ENCODE assay signal across 8 mouse cellular contexts in the genomic region with DNA sequence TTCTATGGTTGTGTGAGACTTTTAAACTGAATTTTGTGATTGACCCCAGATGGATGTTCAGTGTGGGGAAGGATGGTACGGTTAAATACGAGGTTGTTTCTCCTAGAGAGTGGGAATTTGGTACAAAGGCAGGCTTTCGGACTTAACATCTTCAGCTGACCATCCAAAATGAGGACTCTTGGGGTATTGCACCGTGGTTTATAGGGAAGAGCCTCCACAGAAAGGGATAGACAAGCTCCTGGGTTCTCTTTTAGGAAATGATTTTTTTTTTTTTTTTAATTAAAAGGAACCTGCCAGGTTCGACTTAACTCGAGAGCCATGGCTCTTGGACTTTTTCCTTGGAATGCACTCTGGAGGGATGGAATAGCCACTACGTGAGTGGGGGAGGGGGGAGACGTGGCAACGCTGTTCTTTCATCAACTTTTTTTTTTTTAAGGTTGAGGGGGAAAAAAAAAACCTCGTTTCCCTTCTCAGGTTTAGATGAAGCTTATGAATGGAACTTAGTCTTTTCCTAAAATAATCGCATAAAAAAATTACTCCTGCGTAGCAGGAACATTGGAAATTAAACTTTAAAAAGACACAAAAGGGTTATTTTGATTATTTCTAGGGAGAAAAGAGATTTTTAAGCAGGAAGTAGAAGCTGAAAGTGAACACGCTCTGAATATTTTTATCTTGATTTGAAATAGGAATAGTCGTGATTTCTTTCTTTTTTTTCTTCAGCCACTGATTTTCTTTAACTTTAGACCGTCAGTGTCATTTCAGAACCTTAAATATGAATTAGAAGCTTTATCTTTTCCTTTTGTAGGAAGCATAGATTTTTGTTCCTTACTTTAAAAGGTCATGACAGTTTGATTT. TPM values are rescaled to one million over a fixed set of nuclear protein-coding genes. Genes with fewer than 3 reads are reported as not detected.
DNase-seq lines count a peak whose midpoint lies in the region; ATAC-seq and TF ChIP-seq lines count a peak whose summit lies in the region.

No protein-coding gene starts in this region.

- no peaks in the 10 kb centered on the region for H3K27me3 ChIP-seq in hindbrain, embryonic 14.5 days (ENCODE audit: control insufficient read depth, insufficient read depth, low read length)
- no peaks in the 10 kb centered on the region for H3K27me3 ChIP-seq in liver, embryonic 14.5 days (ENCODE audit: control insufficient read depth, insufficient read depth, low read length)

- no peaks in the 10 kb centered on the region for H3K9me3 ChIP-seq in hindbrain, embryonic 14.5 days (ENCODE audit: control insufficient read depth, low read length)
- H3K9me3 ChIP-seq in liver, embryonic 14.5 days (ENCODE audit: control insufficient read depth, low read length): no peaks in the 10 kb centered on the region

- no peak; the same call in 1 of the 2 replicates for TF ChIP-seq CTCF in layer of hippocampus, adult 2 months (conservative IDR thresholded peaks at IDR 0.05)
- no peak for TF ChIP-seq CTCF in liver, embryonic 14.5 days (IDR thresholded peaks at IDR 0.05; ENCODE audit: low read depth)

- H3K4me3 ChIP-seq in layer of hippocampus, adult 2 months: peak overlapping the region; percentile 95
- peak overlapping the region; percentile 96 for H3K4me3 ChIP-seq in hindbrain, embryonic 14.5 days (replicated peaks; ENCODE audit: low read length)
- H3K4me3 ChIP-seq in liver, embryonic 14.5 days (ENCODE audit: insufficient read depth in 1 of 2, low read depth in 2 of 2, low read length in 2 of 2): peak overlapping the region; percentile 81 to 87

- WGBS in hindbrain, embryonic 14.5 days: 17% methylated on average over 15 of the region's 15 CpGs
- 18% methylated on average over 15 of the region's 15 CpGs for WGBS in liver, embryonic 14.5 days (ENCODE audit: insufficient replicate concordance)

- DNase-seq in layer of hippocampus, adult 2 months (ENCODE audit: low spot score in 2 of 2): no peak
- DNase-seq in layer of hippocampus, postnatal 10 days (ENCODE audit: low spot score in 2 of 2): no peak
- peak; percentile 86 for DNase-seq in embryo, embryonic 10.5 days (ENCODE audit: low spot score)
- DNase-seq in hindbrain, embryonic 14.5 days (ENCODE audit: low spot score): no peak
- no peak for DNase-seq in liver, embryonic 14.5 days (ENCODE audit: low read depth in 3 of 3, low spot score in 3 of 3)
- DNase-seq in retina, postnatal 1 day: peak; percentile 34
- no peak for DNase-seq in spleen, postnatal 10 days (ENCODE audit: low spot score in 2 of 2)
- no peak for DNase-seq in adrenal gland, postnatal 25 days

- no peak for ATAC-seq in hindbrain, embryonic 14.5 days (ENCODE audit: low FRiP score)
- ATAC-seq in liver, embryonic 14.5 days (ENCODE audit: insufficient read depth): no peak

- no peaks in the 10 kb centered on the region for H3K36me3 ChIP-seq in hindbrain, embryonic 14.5 days (replicated peaks; ENCODE audit: control insufficient read depth, insufficient read depth)
- H3K36me3 ChIP-seq in liver, embryonic 14.5 days (replicated peaks; ENCODE audit: control insufficient read depth, insufficient read depth, low read depth): no peaks in the 10 kb centered on the region

- peak overlapping the region; percentile 90 for H3K4me2 ChIP-seq in hindbrain, embryonic 14.5 days (replicated peaks)
- peak overlapping the region; percentile 95 for H3K4me2 ChIP-seq in liver, embryonic 14.5 days (ENCODE audit: low read depth)

- TF ChIP-seq EP300 in liver, embryonic 14.5 days (IDR thresholded peaks at IDR 0.05; ENCODE audit: low read depth): no peak

- H3K4me1 ChIP-seq in hindbrain, embryonic 14.5 days (replicated peaks; ENCODE audit: control insufficient read depth, insufficient read depth, low read length): peaks cover 35% of the 10 kb centered on the region
- H3K4me1 ChIP-seq in liver, embryonic 14.5 days (replicated peaks; ENCODE audit: control insufficient read depth in 2 of 2, insufficient read depth in 2 of 2, low read length in 1 of 2): peaks cover 7 to 9% of the 10 kb centered on the region in 2 experiments

- H3K9ac ChIP-seq in hindbrain, embryonic 14.5 days: peak overlapping the region; percentile 95
- peak overlapping the region; percentile 85 for H3K9ac ChIP-seq in liver, embryonic 14.5 days (replicated peaks)

- peak overlapping the region; percentile 99 for H3K27ac ChIP-seq in layer of hippocampus, adult 2 months
- H3K27ac ChIP-seq in hindbrain, embryonic 14.5 days: peak overlapping the region; percentile 95
- no peak overlapping the region for H3K27ac ChIP-seq in liver, embryonic 14.5 days

RNA-seq across cellular contexts. Expression of a gene that starts 1.4 kb away (rescaled TPM):
- 10 to 100 TPM; 41.9 to 48.9 TPM for total RNA-seq in layer of hippocampus, adult 2 months (2021)
- total RNA-seq in layer of hippocampus, postnatal 10 days (2021): 10 to 100 TPM; 29.8 to 30.9 TPM
- 24.9 and 28.0 TPM in 2 replicates for polyA plus RNA-seq in hindbrain, embryonic 14.5 days (2014; fragmentation: Nextera tagmentation; extraction: Ambion mirVana)
- 3.9 and 5.1 TPM in 2 replicates for polyA plus RNA-seq in liver, embryonic 14.5 days (2012; rRNA removed)
- polyA plus RNA-seq in liver, embryonic 14.5 days (2014; fragmentation: Nextera tagmentation; extraction: Ambion mirVana): 9.3 and 9.6 TPM in 2 replicates
- total RNA-seq in adrenal gland, postnatal 25 days (2021): 30.3 and 53.3 TPM in 2 replicates

Comparison
In these comparisons a context has a peak if more than half of its experiments do, and no peak if none do; other contexts are left out.
1. DNase-seq: peak in embryo, embryonic 10.5 days (single experiment) and retina, postnatal 1 day (single experiment); none in layer of hippocampus, adult 2 months (0 of 2), layer of hippocampus, postnatal 10 days (0 of 2), hindbrain, embryonic 14.5 days (single experiment), liver, embryonic 14.5 days (0 of 3), spleen, postnatal 10 days (0 of 2) and adrenal gland, postnatal 25 days (single experiment).
2. Peak in every context shown above with its lines, with median percentiles within 50 percentile points of each other: H3K4me3 ChIP-seq.